Mouse (Mus musculus) cortical plate, adult 2 months (tissue): ENCODE measurements around the gene Gucy2c.

Experiments
- CTCF ChIP-seq: fragments of 200-500 bp; IDR thresholded peaks from 2 replicates; pipeline ENCODE4 v1.5.1; 2011; ENCODE audit warnings: mild to moderate bottlenecking, control low read depth, low read length; ENCODE audit not compliant: insufficient read depth; ENCODE audit errors: extremely low read depth
- POLR2A ChIP-seq: fragments of 200-500 bp; IDR thresholded peaks from 2 replicates; pipeline ENCODE4 v1.6.1; 2011; ENCODE audit warnings: mild to moderate bottlenecking, low read length, control low read depth; ENCODE audit not compliant: insufficient read depth; ENCODE audit errors: extremely low read depth

DNA sequence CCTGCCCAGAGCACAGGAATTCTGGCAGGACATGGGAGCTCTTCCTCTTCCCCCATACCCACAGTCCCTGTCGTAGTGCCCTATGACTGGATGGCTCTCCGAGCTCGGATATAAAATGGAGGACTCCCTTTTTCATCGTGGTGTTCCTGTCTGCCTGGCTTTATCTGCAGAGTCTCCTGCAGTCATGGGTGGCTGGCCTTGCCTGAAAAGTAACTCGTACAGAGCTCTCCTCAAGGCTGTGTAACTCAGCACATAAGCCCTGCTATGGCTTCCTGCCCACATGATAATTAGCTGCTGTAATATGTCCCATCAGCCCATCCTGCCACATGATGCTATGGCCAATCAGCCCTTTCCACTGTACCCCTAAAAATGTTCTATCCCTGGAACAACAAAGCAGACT, 96.1 kb downstream of the Gucy2c start:
- TF ChIP-seq CTCF (no peak), POLR2A (no peak)
